Mouse (Mus musculus) kidney, adult 2 months (tissue): ENCODE data around the gene Shc1.

Experiments
- CTCF ChIP-seq: fragments of 200-500 bp; conservative IDR thresholded peaks from 2 replicates; pipeline ENCODE4 v1.5.1; 2011; ENCODE audit warnings: low read depth, mild to moderate bottlenecking, control low read depth, low read length, moderate library complexity, mixed read lengths; ENCODE audit not compliant: insufficient read depth, insufficient read length
- POLR2A ChIP-seq: fragments of 200-500 bp; IDR thresholded peaks from one replicate; pipeline ENCODE4 v1.6.1; 2011; ENCODE audit warnings: low read depth, low read length, control low read depth

GRCm38 (mm10) chr3:89401329-89401728 is 16.9 kb upstream of the Shc1 start:
- TF ChIP-seq CTCF (no peak), POLR2A (no peak)
